Mouse (Mus musculus) right cerebral cortex, postnatal 10 days (tissue): Measurements from ENCODE around the gene Unc13b.

Experiments used
- DNase-seq, 2 experiments: peaks; one replicate each; pipeline ENCODE4 v3.0.0; 2021; ENCODE audit warnings: low spot score in 2 of 2

The Unc13b gene

GRCm38 (mm10) chr4:43037860-43038566 is 20.7 kb upstream of the Unc13b start:
- DNase-seq, result no peak

GRCm38 (mm10) chr4:43038567-43039495 is 19.9 kb upstream of the Unc13b start:
- DNase-seq, result peak; percentile 71 to 81

GRCm38 (mm10) chr4:43039609-43040008 is 19.1 kb upstream of the Unc13b start:
- DNase-seq, result no peak

- DNase-seq, result peak; percentile 98 to 99
Observed at GRCm38 (mm10) chr4:43040114-43040572, 18.6 kb upstream of the Unc13b start.

- DNase-seq, result no peak
Observed at GRCm38 (mm10) chr4:43040881-43041547, 17.7 kb upstream of the Unc13b start.

GRCm38 (mm10) chr4:43043644-43044357 is 15.0 kb upstream of the Unc13b start:
- DNase-seq, result peak; percentile 83 to 87

- peak in 1 of 2 experiments; percentile 53 for DNase-seq
Observed at GRCm38 (mm10) chr4:43044673-43045072, 14.1 kb upstream of the Unc13b start.

GRCm38 (mm10) chr4:43045285-43045658 is 13.5 kb upstream of the Unc13b start:
- peak; percentile 49 to 64 for DNase-seq

- peak; percentile 97 for DNase-seq
Observed at GRCm38 (mm10) chr4:43045659-43046302, 13.0 kb upstream of the Unc13b start, which contains the start of gene Fam214b. Fam214b (minus strand) TSS chr4:43046220.

GRCm38 (mm10) chr4:43046607-43047006 is 12.1 kb upstream of the Unc13b start:
- no peak for DNase-seq

- peak; percentile 88 to 89 for DNase-seq
Observed at GRCm38 (mm10) chr4:43047231-43047630, 11.5 kb upstream of the Unc13b start.

- peak in 1 of 2 experiments; percentile 42 for DNase-seq
Observed at GRCm38 (mm10) chr4:43052627-43053026, 6.1 kb upstream of the Unc13b start.

GRCm38 (mm10) chr4:43057654-43058053 is 1.1 kb upstream of the Unc13b start:
- no peak for DNase-seq

- no peak for DNase-seq
Observed at GRCm38 (mm10) chr4:43058392-43058752, 381 bp upstream of the Unc13b start.

- no peak for DNase-seq
Observed at GRCm38 (mm10) chr4:43059697-43060096, 944 bp downstream of the Unc13b start.

GRCm38 (mm10) chr4:43060286-43060685 is 1.5 kb downstream of the Unc13b start:
- no peak for DNase-seq

- no peak for DNase-seq
Observed at GRCm38 (mm10) chr4:43065471-43065870, 6.7 kb downstream of the Unc13b start.

GRCm38 (mm10) chr4:43074923-43075322 is 16.2 kb downstream of the Unc13b start:
- no peak for DNase-seq

GRCm38 (mm10) chr4:43078071-43078718 is 19.4 kb downstream of the Unc13b start:
- DNase-seq, result no peak

- DNase-seq, result no peak
Observed at GRCm38 (mm10) chr4:43082458-43082857, 23.7 kb downstream of the Unc13b start.
